Mouse (Mus musculus) Patski (cell line): ENCODE results near the gene Man1a2. TPM values are rescaled to one million over a fixed set of nuclear protein-coding genes. Genes with fewer than 3 reads are reported as not detected.

Source experiments
- ATAC-seq: fragments of 100-300 bp; one replicate; pipeline ENCODE4 v1.8.0; 2021
- CTCF ChIA-PET: fragments of 350-600 bp; sonication (Branson Sonifier 250); formaldehyde crosslinking; loops from one replicate; lab custom pipeline; 2022; ENCODE audit warnings: inconsistent platforms; lab: Charles Lee
- POLR2A ChIA-PET: fragments of 350-600 bp; sonication (Branson Sonifier 250); formaldehyde crosslinking; loops from one replicate; lab custom pipeline; 2022; ENCODE audit warnings: antibody characterized with exemption, inconsistent platforms; lab: Charles Lee
- DNase-seq: peaks from one replicate; pipeline ENCODE4 v3.0.0-alpha.2; 2011; ENCODE audit warnings: low read depth, low spot score
- H3K27me3 ChIP-seq: fragments of 371-371 bp; one replicate; pipeline ENCODE4 v1.5.1; 2021
- CTCF ChIP-seq: fragments of 100-300 bp; IDR thresholded peaks from one replicate; pipeline ENCODE4 v1.5.1; 2021
- in situ Hi-C: fragments of 300-500 bp; cut with MboI; formaldehyde crosslinking; loops from 3 replicates; pipeline ENCODE4 v1.11.1; 2018; ENCODE audit warnings: low pct_unique_long_range_greater_than_20kb, mixed read lengths
- polyA plus RNA-seq: library from polyadenylated mRNA; unstranded; gene quantifications from one replicate; pipeline ENCODE4 v1.2.3, GENCODE M21; 2021

Man1a2 gene
- polyA plus RNA-seq, 1 experiment from 2014 or later: 83.6 TPM

DNA sequence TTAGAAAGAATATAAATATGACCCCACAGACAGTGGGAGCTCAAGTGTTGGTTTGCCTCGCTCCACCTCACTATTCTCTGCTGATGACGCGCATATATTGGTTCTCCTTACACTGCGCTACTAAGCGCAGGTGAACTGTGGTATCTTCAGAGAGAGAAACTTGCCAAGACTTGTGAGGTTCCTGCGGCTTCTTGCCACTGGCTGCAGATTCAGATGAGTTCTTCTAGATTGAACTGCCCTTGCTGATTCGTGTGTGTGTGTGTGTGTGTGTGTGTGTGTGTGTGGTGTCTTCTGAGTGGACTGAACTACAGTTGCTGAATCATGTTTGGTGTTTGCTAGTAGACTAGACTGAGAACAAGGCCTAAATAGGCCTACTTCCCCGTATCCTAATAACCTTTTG is 43.7 kb downstream of the Man1a2 start:
- POLR2A ChIA-PET: no interaction called here
- H3K27me3 ChIP-seq: no peaks in the 10 kb centered on the region
- in situ Hi-C loops: no loop called here
- no peak for TF ChIP-seq CTCF
- CTCF ChIA-PET: interaction anchor here (0.9 to 3.1 kb wide), 3 partner anchors 8 to 61 kb away, joined by 3 to 13 read pairs (median 5); no protein-coding TSS in a partner anchor
- DNase-seq: no peak
- no peak for ATAC-seq

DNA sequence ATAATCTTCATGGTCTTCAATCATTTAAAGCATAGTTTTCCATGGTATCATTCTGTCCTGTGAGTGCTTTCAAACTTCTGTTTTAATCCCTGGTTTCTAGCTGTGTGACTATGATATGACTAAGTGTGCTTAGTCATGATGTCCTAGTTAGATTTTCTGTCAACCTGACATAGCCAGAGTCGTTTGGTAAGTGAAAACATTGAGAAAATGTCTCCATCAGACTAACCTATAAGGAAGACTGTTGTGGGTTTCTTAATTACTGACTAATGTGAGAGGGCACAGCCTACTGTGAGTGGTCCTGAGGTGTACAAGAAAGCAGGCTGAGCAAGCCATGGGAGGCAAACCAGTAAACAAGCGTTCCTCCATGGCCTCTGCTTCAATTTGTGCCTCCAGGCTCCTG is 49.0 kb downstream of the Man1a2 start:
- CTCF ChIA-PET: interaction anchor here (1.1 kb wide), 1 partner anchor 21 kb away, joined by 3 read pairs; no protein-coding TSS in a partner anchor

DNA sequence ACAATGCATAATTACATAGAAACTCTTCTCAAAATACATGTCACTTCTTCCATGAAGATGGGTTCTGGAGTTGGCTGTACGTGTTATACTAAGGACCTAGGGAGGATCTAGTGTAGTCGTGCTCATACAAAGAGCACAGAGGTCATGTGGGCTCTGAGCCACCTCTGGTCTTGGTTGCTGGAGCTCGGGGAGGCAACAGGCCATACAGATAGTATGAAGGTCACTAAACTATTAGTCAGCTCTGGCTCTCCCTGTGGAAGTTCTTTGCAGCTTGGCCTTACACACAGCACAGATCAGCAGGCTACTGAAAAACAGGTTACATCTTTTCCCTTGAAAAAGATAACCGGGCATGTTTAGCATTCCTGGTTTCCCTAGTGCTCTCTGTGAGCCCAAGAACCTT is 50.5 kb downstream of the Man1a2 start:
- POLR2A ChIA-PET: no interaction called here
- ATAC-seq (no peak), DNase-seq (no peak)
- TF ChIP-seq CTCF: no peak
- in situ Hi-C loops: no loop called here
- H3K27me3 ChIP-seq: no peaks in the 10 kb centered on the region
- CTCF ChIA-PET: interaction anchor here (2.0 to 2.8 kb wide), 2 partner anchors 8 to 14 kb away, joined by 5 to 13 read pairs; no protein-coding TSS in a partner anchor

More for the DNA sequence above, 49.0 kb downstream of the Man1a2 start:
- ATAC-seq (no peak), DNase-seq (peak; percentile 19)
- no peak for TF ChIP-seq CTCF
- POLR2A ChIA-PET: no interaction called here
- H3K27me3 ChIP-seq: no peaks in the 10 kb centered on the region
- in situ Hi-C loops: no loop called here

DNA sequence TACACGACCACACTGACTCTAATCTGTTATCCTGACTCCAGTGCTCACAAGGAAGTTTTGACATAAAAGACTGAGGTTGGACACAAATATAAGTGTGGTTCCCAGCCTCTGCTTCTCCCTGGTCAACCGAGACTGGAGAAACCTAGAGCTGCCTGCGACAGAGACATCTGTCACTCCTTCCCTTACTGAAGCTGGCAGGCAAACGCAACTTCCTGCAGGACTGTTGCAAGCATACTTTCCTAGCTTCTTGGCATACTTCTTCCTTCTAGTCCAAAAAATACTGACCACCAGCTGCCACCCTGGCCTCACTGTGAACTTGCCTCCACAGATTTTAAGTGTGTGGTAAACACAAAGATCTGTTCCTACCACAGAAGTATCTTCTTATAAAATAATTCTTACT is 66.8 kb downstream of the Man1a2 start:
- in situ Hi-C loops: no loop called here
- no peak for DNase-seq
- ATAC-seq: no peak
- no peaks in the 10 kb centered on the region for H3K27me3 ChIP-seq
- no peak for TF ChIP-seq CTCF
- ChIA-PET POLR2A (no interaction called here), CTCF (no interaction called here)

DNA sequence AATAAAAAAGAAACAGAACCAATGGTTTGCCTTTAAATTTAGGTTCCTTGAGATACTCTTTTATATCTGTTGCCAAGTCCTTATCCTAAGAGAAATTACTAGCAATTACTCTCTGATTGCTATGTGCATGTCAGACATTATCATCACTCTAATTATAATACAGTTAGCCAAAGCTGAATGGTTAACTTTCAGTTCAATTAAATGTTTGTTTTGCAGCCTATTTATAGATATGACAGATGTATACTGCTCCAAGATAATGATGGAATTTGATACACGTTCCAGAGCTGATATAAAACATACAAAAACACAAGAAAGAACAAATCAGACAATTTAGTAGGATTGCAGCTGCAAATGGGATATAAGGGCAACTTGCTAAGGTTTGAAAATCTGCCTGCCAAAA is 74.4 kb downstream of the Man1a2 start:
- DNase-seq: no peak
- H3K27me3 ChIP-seq: no peaks in the 10 kb centered on the region
- CTCF ChIA-PET: interaction anchor here (1.0 to 1.6 kb wide), 3 partner anchors 11 to 42 kb away, joined by 3 read pairs; no protein-coding TSS in a partner anchor
- in situ Hi-C loops: no loop called here
- no peak for TF ChIP-seq CTCF
- no peak for ATAC-seq
- POLR2A ChIA-PET: no interaction called here

DNA sequence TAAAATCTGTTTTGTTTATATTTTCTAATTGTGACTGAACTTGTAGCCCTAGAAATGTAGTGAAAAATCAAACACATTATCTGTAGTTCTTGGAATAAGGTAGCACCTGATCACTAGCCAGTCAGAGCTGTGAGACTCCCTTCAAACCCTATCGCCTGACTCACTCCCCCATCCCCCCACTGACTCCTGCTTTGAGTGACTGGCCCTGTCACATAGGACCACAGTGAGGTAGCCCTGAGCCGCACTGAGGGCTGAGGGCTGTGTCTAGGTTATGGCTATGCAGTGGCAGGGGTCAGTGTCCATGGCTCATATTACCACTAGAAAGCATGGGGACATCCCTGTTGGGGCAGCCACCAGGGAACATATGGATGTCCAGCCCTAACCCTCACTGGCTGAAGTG is 80.8 kb downstream of the Man1a2 start:
- POLR2A ChIA-PET: no interaction called here
- no peaks in the 10 kb centered on the region for H3K27me3 ChIP-seq
- CTCF ChIA-PET: interaction anchor here (1.0 to 1.9 kb wide), 3 partner anchors 11 to 20 kb away, joined by 3 to 4 read pairs (median 3); no protein-coding TSS in a partner anchor
- in situ Hi-C loops: no loop called here
- ATAC-seq (no peak), DNase-seq (no peak)
- no peak for TF ChIP-seq CTCF

DNA sequence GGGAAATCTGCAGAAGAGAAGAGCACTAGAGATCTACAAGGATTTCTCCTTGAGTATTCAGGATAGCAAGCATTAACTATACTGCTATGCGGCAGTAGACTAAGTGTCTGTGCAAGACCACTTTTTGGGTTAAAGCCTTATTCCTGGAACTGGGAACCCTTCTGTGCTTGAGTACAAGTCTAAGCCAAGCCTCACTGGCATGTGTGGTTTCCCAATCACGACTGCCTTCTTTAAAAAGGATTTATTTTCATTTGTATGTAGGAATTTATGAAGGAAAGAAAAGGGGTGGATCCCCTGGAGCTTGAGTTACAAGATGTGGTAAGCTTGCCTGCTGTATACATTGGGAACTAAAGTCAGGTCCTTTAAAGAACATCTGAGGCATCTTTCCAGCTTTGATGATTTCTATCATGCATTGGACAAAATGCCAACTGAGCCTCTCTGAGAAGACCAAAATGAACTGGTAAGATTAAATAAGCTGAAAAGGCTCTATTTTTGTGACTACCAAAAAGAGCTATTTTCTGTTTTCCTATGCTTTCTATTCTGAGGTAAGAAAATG is 86.0 kb downstream of the Man1a2 start:
- ChIA-PET POLR2A (no interaction called here), CTCF (interaction anchor here (1.3 kb wide), 1 partner anchor 10 kb away, joined by 4 read pairs; no protein-coding TSS in a partner anchor)
- no peak for TF ChIP-seq CTCF
- no peak for ATAC-seq
- no peaks in the 10 kb centered on the region for H3K27me3 ChIP-seq
- no peak for DNase-seq
- in situ Hi-C loops: no loop called here

DNA sequence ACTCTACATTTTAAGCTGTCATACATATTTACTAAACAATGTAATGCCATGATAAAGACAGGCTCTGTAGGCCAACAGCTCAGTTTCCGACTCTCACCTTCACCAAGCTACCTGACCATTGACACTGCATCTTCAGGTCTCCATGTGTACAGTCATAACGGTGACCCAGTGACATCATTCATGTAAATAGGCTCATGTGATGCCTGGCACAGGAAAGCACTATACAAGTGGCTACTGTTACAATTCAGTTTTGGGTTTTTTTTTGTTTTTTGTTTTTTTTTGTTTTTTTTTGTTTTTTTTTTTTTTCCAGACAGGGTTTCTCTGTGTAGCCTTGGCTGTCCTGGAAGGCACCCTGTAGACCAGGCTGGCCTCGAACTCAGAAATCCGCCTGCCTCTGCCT is 94.2 kb downstream of the Man1a2 start:
- CTCF ChIA-PET: interaction anchor here (1.2 kb wide), 1 partner anchor 10 kb away, joined by 5 read pairs; no protein-coding TSS in a partner anchor

DNA sequence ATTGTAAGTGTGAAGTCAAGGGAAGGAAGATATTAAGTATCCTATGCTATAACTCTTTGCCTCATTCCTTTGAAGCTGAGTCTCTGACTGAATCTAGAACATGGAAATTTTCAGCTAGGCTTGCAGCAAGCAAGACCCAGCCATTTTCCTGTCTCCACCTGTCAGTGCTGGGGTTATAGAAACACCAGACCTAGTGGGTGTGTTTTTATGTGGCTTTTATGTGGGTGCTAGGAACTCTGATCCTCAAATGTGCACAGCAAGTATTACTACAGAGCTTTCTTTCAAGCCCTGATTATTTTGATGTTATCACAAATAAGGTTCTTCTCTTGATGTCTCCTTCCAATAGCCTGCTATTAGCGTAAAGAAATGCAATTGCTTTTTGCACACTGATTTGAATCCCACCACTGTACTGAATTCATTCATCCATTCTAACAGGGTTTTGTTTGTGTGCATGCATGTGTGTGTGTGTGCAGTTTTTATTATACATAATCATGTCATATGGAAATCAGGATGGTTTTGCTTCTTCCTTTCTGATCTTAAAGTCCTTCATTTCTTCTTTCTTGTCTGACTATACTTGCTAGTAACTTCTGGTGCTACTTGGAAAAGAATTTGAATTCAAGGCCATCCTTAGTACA is 102.5 kb downstream of the Man1a2 start:
- CTCF ChIA-PET: interaction anchor here (1.8 kb wide), 1 partner anchor 14 kb away, joined by 3 read pairs; no protein-coding TSS in a partner anchor
- in situ Hi-C loops: no loop called here
- TF ChIP-seq CTCF: no peak
- no peaks in the 10 kb centered on the region for H3K27me3 ChIP-seq
- POLR2A ChIA-PET: no interaction called here
- ATAC-seq: no peak
- DNase-seq: no peak

More for the DNA sequence above, 94.2 kb downstream of the Man1a2 start:
- DNase-seq (no peak), ATAC-seq (no peak)
- no peak for TF ChIP-seq CTCF
- in situ Hi-C loops: no loop called here
- POLR2A ChIA-PET: no interaction called here
- H3K27me3 ChIP-seq: no peaks in the 10 kb centered on the region

DNA sequence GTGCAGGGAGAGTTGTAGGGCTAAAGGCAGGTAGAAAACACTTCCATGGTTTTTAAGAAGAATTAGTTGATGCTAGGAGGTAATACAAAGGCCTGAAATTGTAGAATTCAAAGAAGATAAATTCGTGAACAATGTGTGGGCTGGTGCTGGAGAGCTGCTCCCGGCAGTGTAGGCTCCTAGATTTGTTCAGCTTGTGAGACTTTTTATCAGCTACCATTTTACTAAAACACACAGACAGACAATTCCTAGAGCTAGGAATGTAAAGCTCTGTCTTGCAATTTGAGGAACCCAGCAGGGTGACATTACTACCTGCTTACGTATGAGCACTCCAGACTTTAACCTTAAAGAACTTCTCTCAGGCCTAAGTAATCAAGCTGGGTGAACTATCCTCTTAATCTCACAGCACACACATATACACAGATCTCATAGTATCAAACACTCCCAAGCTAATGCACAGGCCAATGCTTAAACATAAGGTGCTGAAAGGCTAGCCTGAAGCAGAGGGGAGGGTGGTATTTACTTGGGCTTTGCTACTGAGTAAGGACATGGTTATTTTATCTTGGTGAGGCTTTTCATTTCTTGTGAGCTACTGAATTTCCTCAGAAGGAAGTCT is 112.6 kb downstream of the Man1a2 start:
- in situ Hi-C loops: no loop called here
- no peak for DNase-seq
- no peaks in the 10 kb centered on the region for H3K27me3 ChIP-seq
- ChIA-PET POLR2A (no interaction called here), CTCF (interaction anchor here (0.9 to 1.9 kb wide), 7 partner anchors 9 to 214 kb away, joined by 3 to 7 read pairs (median 4); no protein-coding TSS in a partner anchor)
- no peak for ATAC-seq
- TF ChIP-seq CTCF: no peak
